Mouse (Mus musculus) MEL-GATA-1-ER (cell line): ENCODE measurements around the gene Etnk1.
"Not testable (repeated sequence)": the region's sequence is repeated elsewhere in the genome, so short reads cannot be mapped to it uniquely, and the experiment has no call there.

Experiments
- DNase-seq: peaks from one replicate; pipeline ENCODE4 v3.0.0-alpha.2; 2012; ENCODE audit warnings: low read depth; ENCODE audit errors: extremely low read depth

Gene Etnk1

GRCm38 (mm10) chr6:143149766-143150291 lies 17.2 kb upstream of the Etnk1 start:
- DNase-seq: no peak

- not testable (repeated sequence) for DNase-seq
Observed at GRCm38 (mm10) chr6:143151081-143151995, 15.7 kb upstream of the Etnk1 start.

- DNase-seq: no peak
Observed at GRCm38 (mm10) chr6:143152321-143152827, 14.6 kb upstream of the Etnk1 start.

GRCm38 (mm10) chr6:143153160-143153559 lies 13.9 kb upstream of the Etnk1 start:
- DNase-seq: no peak

- DNase-seq: no peak
Observed at GRCm38 (mm10) chr6:143153751-143154494, 13.1 kb upstream of the Etnk1 start.

- no peak for DNase-seq
Observed at GRCm38 (mm10) chr6:143154885-143155284, 12.1 kb upstream of the Etnk1 start.

- DNase-seq: no peak
Observed at GRCm38 (mm10) chr6:143155996-143156395, 11.0 kb upstream of the Etnk1 start.

- no peak for DNase-seq
Observed at GRCm38 (mm10) chr6:143156684-143157083, 10.3 kb upstream of the Etnk1 start.

- no peak for DNase-seq
Observed at GRCm38 (mm10) chr6:143157401-143157800, 9.6 kb upstream of the Etnk1 start.

GRCm38 (mm10) chr6:143160572-143161231 lies 6.3 kb upstream of the Etnk1 start:
- DNase-seq: no peak

GRCm38 (mm10) chr6:143162161-143162877 lies 4.7 kb upstream of the Etnk1 start:
- no peak for DNase-seq

- DNase-seq: peak; percentile 63
Observed at GRCm38 (mm10) chr6:143163956-143164905, 2.8 kb upstream of the Etnk1 start.

GRCm38 (mm10) chr6:143164906-143165255 lies 2.1 kb upstream of the Etnk1 start:
- DNase-seq: no peak

GRCm38 (mm10) chr6:143165404-143166257 lies 1.4 kb upstream of the Etnk1 start:
- DNase-seq: no peak

- no peak for DNase-seq
Observed at GRCm38 (mm10) chr6:143167409-143167919, 443 bp downstream of the Etnk1 start.

GRCm38 (mm10) chr6:143167981-143168674 lies 1.1 kb downstream of the Etnk1 start:
- no peak for DNase-seq

GRCm38 (mm10) chr6:143169385-143169784 lies 2.4 kb downstream of the Etnk1 start:
- no peak for DNase-seq
